Mouse (Mus musculus): ENCODE results near the gene Kdm5d.

GRCm38 (mm10) chrY:897393-898227 lies at the start of gene Kdm5d:
- TF ChIP-seq ZC3H11A (IDR thresholded peaks at IDR 0.05; ENCODE audit: borderline replicate concordance, low read depth, low read length) (no peak), MAFK (IDR thresholded peaks at IDR 0.05; ENCODE audit: insufficient read depth, low read depth, low read length) (no peak), HCFC1 (IDR thresholded peaks at IDR 0.05; ENCODE audit: borderline replicate concordance, insufficient read depth, low read length) (no peak)

Data from ES-E14 (cell line).